Mouse (Mus musculus) G1E (cell line): ENCODE measurements at regions not wholly inside any gene's neighbourhood (a gene's known extent, or its start where the extent isn't known, plus 50 kb on each side); places are given as distances from the start of the nearest gene placed in this dataset.

Source experiments
- ATAC-seq: 2 replicates; pipeline ENCODE4 v1.8.0; 2016; ENCODE audit warnings: mild to moderate bottlenecking; ENCODE audit not compliant: insufficient number of reproducible peaks, poor library complexity, low FRiP score, severe bottlenecking; ENCODE audit errors: extremely low read depth
- DNase-seq: peaks from one replicate; pipeline ENCODE4 v3.0.0; 2012; ENCODE audit warnings: low spot score
- H3K27me3 ChIP-seq: 2 replicates; pipeline ENCODE4 v1.6.1; 2012; ENCODE audit warnings: mild to moderate bottlenecking, low read length, inconsistent platforms; ENCODE audit not compliant: insufficient read depth
- H3K36me3 ChIP-seq: replicated peaks from 2 replicates; pipeline ENCODE3; 2012; ENCODE audit warnings: mild to moderate bottlenecking, inconsistent platforms
- H3K4me1 ChIP-seq: 2 replicates; pipeline ENCODE4 v1.6.1; 2012; ENCODE audit warnings: low read depth, low read length, inconsistent platforms, mixed read lengths; ENCODE audit not compliant: insufficient read depth
- H3K4me3 ChIP-seq: 2 replicates; pipeline ENCODE4 v1.5.1; 2012; ENCODE audit warnings: low read depth, mild to moderate bottlenecking, inconsistent platforms, low read length, moderate library complexity, mixed read lengths
- H3K9me3 ChIP-seq: replicated peaks from 2 replicates; pipeline ENCODE4 v1.6.1; 2012; ENCODE audit warnings: inconsistent platforms
- CTCF ChIP-seq: IDR thresholded peaks from 2 replicates; pipeline ENCODE4 v1.5.1; 2012; ENCODE audit warnings: low read depth, low read length, inconsistent platforms, mixed read lengths
- GATA1 ChIP-seq: IDR thresholded peaks from 2 replicates; pipeline ENCODE4 v1.6.1; 2012; ENCODE audit warnings: borderline replicate concordance, low read length, inconsistent platforms, mixed read lengths
- GATA2 ChIP-seq: IDR thresholded peaks from 2 replicates; pipeline ENCODE4 v1.6.1; 2012; ENCODE audit warnings: low read depth, low read length, inconsistent platforms, borderline replicate concordance
- POLR2AphosphoS5 ChIP-seq: IDR thresholded peaks from 2 replicates; pipeline ENCODE4 v1.6.1; 2012; ENCODE audit warnings: low read depth, low read length, inconsistent platforms; ENCODE audit not compliant: insufficient replicate concordance
- TAL1 ChIP-seq: conservative IDR thresholded peaks from 2 replicates; pipeline ENCODE4 v1.6.1; 2012; ENCODE audit warnings: low read depth, low read length, inconsistent platforms, mixed read lengths

GRCm38 (mm10) chr5:132702573-132702972, 159.4 kb upstream of the Auts2 start:
- Histone ChIP-seq H3K27me3 (no peaks in the 10 kb centered on the region), H3K9me3 (peaks cover 18% of the 10 kb centered on the region), H3K4me1 (no peaks in the 10 kb centered on the region), H3K36me3 (no peaks in the 10 kb centered on the region), H3K4me3 (no peak overlapping the region)
- ATAC-seq (no peak), DNase-seq (no peak)
- TF ChIP-seq CTCF (no peak), GATA2 (no peak), TAL1 (no peak), GATA1 (no peak), POLR2AphosphoS5 (no peak)

GRCm38 (mm10) chr5:132690784-132691183, 147.6 kb upstream of the Auts2 start:
- H3K27me3 ChIP-seq = no peaks in the 10 kb centered on the region
- no peaks in the 10 kb centered on the region for H3K36me3 ChIP-seq
- DNase-seq (no peak), ATAC-seq (no peak)
- H3K9me3 ChIP-seq = peaks cover 21% of the 10 kb centered on the region
- H3K4me3 ChIP-seq = no peak overlapping the region
- TF ChIP-seq TAL1 (no peak), GATA1 (no peak), GATA2 (no peak), CTCF (no peak), POLR2AphosphoS5 (no peak)
- no peaks in the 10 kb centered on the region for H3K4me1 ChIP-seq

GRCm38 (mm10) chr5:132675261-132675660, 132.1 kb upstream of the Auts2 start:
- ATAC-seq (no peak), DNase-seq (no peak)
- TF ChIP-seq CTCF (no peak), POLR2AphosphoS5 (no peak), TAL1 (no peak), GATA1 (no peak), GATA2 (no peak)
- Histone ChIP-seq H3K4me1 (no peaks in the 10 kb centered on the region), H3K9me3 (peaks cover 32% of the 10 kb centered on the region), H3K4me3 (no peak overlapping the region), H3K36me3 (no peaks in the 10 kb centered on the region), H3K27me3 (no peaks in the 10 kb centered on the region)

- no peak for DNase-seq
- peaks cover 27% of the 10 kb centered on the region for H3K9me3 ChIP-seq
- TF ChIP-seq GATA1 (no peak), POLR2AphosphoS5 (no peak), TAL1 (no peak), CTCF (no peak), GATA2 (no peak)
- H3K27me3 ChIP-seq = no peaks in the 10 kb centered on the region
- ATAC-seq = no peak
- no peaks in the 10 kb centered on the region for H3K36me3 ChIP-seq
- no peaks in the 10 kb centered on the region for H3K4me1 ChIP-seq
- no peak overlapping the region for H3K4me3 ChIP-seq
Measured at GRCm38 (mm10) chr5:132673599-132674305, 130.6 kb upstream of the Auts2 start.

DNA sequence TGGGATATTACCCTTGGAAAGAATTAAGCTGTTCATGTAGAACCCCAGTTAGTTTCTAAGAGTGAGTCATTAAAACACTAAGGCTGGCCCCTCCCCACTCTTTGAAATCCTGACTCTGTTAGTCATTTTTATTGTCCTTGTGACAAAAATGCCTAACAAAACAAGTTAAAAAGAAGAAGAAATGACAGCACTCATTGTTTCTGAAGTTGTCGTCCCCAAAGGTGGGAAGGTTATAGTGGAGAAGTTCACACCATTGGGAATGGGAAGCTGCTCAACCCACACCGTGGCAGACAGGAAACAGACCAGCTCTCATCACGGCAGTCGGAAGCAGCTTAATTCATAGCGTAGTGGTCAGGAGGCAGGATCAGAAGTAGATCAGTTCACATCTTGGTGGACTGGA, 128.4 kb upstream of the Auts2 start:
- ATAC-seq = no peak
- TF ChIP-seq TAL1 (no peak), GATA1 (no peak), CTCF (no peak), POLR2AphosphoS5 (no peak), GATA2 (no peak)
- Histone ChIP-seq H3K4me3 (no peak overlapping the region; the same call in 1 of the 2 replicates), H3K4me1 (no peaks in the 10 kb centered on the region), H3K27me3 (no peaks in the 10 kb centered on the region), H3K9me3 (peaks cover 22% of the 10 kb centered on the region), H3K36me3 (no peaks in the 10 kb centered on the region)
- DNase-seq = no peak

DNA sequence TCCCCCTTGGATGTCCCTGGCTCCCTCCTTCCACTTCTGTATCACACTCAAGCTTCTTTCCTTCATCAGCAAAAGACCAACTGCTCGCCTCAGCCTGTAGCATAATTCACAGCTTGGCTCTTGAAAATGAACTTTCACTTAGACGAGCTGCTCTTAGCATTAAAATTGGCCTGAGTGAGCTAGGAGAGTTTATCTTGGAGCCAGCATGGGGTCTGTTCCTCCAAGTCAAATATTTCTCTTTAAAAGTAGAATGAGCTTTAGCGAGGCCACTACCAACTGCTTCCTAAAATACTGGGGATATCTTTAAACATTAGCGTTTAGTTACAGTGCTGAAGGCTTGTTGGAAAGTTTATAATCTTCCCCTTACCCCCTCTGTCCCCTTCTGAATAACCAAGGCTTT, 124.2 kb upstream of the Auts2 start:
- Histone ChIP-seq H3K9me3 (peaks cover 25% of the 10 kb centered on the region), H3K4me3 (no peak overlapping the region), H3K36me3 (no peaks in the 10 kb centered on the region), H3K27me3 (no peaks in the 10 kb centered on the region), H3K4me1 (no peaks in the 10 kb centered on the region)
- TF ChIP-seq TAL1 = no peak
- TF ChIP-seq GATA2 = no peak
- TF ChIP-seq CTCF = no peak
- no peak for TF ChIP-seq POLR2AphosphoS5
- TF ChIP-seq GATA1 = no peak
- no peak for ATAC-seq
- DNase-seq = no peak
